ENCODE assay signal across 16 mouse cellular contexts in the genomic region with DNA sequence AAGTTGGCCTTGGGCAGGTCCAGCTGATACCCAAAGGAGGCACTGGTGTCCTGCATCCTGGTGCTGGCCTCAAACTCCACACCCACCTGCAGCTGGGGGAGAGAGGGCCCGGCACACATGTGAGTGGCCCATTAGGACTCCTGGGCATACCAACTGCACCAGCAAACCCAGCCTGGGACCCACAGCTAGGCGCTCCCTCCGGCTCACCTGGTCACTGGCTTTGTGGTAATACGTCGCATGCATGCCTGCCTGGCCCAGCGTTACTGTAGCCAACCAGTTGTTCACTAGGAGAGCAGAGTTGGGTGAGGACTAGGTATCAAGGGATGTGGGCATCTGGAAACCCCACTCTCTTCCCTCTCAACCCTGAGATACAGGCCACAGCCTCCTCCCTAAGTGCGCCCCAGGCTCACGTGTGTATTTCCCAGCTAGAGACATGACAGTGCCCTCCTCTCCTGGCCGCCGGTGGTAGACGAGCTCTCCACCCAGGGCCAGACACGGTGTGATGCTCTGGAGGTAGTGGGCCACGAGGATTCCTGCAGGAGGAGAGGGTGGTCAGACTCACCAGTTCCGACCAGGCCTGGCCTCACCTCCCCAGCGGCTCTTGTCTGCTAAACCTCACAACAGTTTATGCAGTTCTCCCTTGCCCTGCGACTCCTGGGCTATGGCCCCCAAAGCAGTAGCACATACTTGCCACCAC. TPM values are rescaled to one million over a fixed set of nuclear protein-coding genes. Genes with fewer than 3 reads are reported as not detected.
"Had no signal": no experiment of that assay in that cellular context is flagged by ENCODE, and none has a peak within 500 bp of the region (broad histone marks: within the 10 kb centered on the region; RNA-seq: fewer than 3 reads in every experiment).

No protein-coding gene starts in this region.

- H3K27me3 ChIP-seq: liver, embryonic 15.5 days; midbrain, embryonic 15.5 days; neural tube, embryonic 12.5 days had no signal

- H3K4me2 ChIP-seq: limb, embryonic 12.5 days; liver, embryonic 15.5 days; lung, embryonic 14.5 days; midbrain, embryonic 11.5 days; midbrain, embryonic 15.5 days; neural tube, embryonic 12.5 days had no signal

- H3K27ac ChIP-seq: left cerebral cortex, adult 2 months; limb, embryonic 12.5 days; midbrain, embryonic 15.5 days; neural tube, embryonic 12.5 days had no signal

- H3K9me3 ChIP-seq: limb, embryonic 12.5 days; liver, embryonic 15.5 days; midbrain, embryonic 15.5 days; neural tube, embryonic 12.5 days had no signal

- DNase-seq: kidney, adult 8-10 months; kidney, postnatal 25 days; lung, embryonic 14.5 days; lung, postnatal 10 days; lung, postnatal 4 days; spleen, adult 18-20 months; thymus, adult 18-20 months; thymus, postnatal 14 days had no signal

- H3K4me3 ChIP-seq: left cerebral cortex, adult 2 months; limb, embryonic 12.5 days; liver, embryonic 15.5 days; midbrain, embryonic 15.5 days; neural tube, embryonic 12.5 days had no signal

- H3K9ac ChIP-seq: limb, embryonic 12.5 days; liver, embryonic 15.5 days; lung, embryonic 14.5 days; midbrain, embryonic 15.5 days; neural tube, embryonic 12.5 days had no signal

- ATAC-seq: midbrain, embryonic 15.5 days had no signal

RNA-seq across cellular contexts. Expression of gene Apoc4, which starts 21.7 kb away (rescaled TPM):
- polyA plus RNA-seq: limb, embryonic 12.5 days; midbrain, embryonic 11.5 days; midbrain, embryonic 15.5 days; neural tube, embryonic 12.5 days had no signal

RNA-seq across cellular contexts. Expression of gene Gm44805, which starts 21.8 kb away (rescaled TPM):
- polyA plus RNA-seq: kidney, embryonic 16.5 days; limb, embryonic 12.5 days; lung, embryonic 14.5 days; midbrain, embryonic 11.5 days; midbrain, embryonic 15.5 days; neural tube, embryonic 12.5 days; stomach, embryonic 14.5 days had no signal
